Mouse (Mus musculus) hindbrain, embryonic 15.5 days (tissue): ENCODE measurements around the gene Bcl9. TPM values are rescaled to one million over a fixed set of nuclear protein-coding genes. Genes with fewer than 3 reads are reported as not detected.

Experiments
- ATAC-seq: fragments of 200-750 bp; cut with Nextera tagmentation; 2 replicates; pipeline ENCODE4 v1.8.0; 2017; ENCODE audit warnings: low read depth, moderate number of reproducible peaks, moderate TSS enrichment; ENCODE audit not compliant: low FRiP score
- H3K27ac ChIP-seq: fragments of 300-500 bp; sonication (generic); replicated peaks from 2 replicates; pipeline ENCODE4 v1.5.1; 2015; ENCODE audit warnings: mild to moderate bottlenecking, inconsistent platforms
- H3K27me3 ChIP-seq: fragments of 300-500 bp; sonication (generic); 2 replicates; pipeline ENCODE4 v1.6.1; 2015; ENCODE audit warnings: control low read depth, inconsistent platforms
- H3K36me3 ChIP-seq: fragments of 300-500 bp; sonication (generic); 2 replicates; pipeline ENCODE4 v1.6.1; 2015; ENCODE audit warnings: control low read depth, inconsistent platforms
- H3K4me1 ChIP-seq: fragments of 300-500 bp; sonication (generic); replicated peaks from 2 replicates; pipeline ENCODE4 v1.6.1; 2015; ENCODE audit warnings: control low read depth, inconsistent platforms
- H3K4me2 ChIP-seq: fragments of 300-500 bp; sonication (generic); 2 replicates; pipeline ENCODE4 v1.6.1; 2015; ENCODE audit warnings: moderate library complexity, mild to moderate bottlenecking, inconsistent platforms
- H3K4me3 ChIP-seq: fragments of 300-500 bp; sonication (generic); 2 replicates; pipeline ENCODE4 v1.5.1; 2015; ENCODE audit warnings: mild to moderate bottlenecking, inconsistent platforms
- H3K9ac ChIP-seq: fragments of 300-500 bp; sonication (generic); 2 replicates; pipeline ENCODE4 v1.6.1; 2015; ENCODE audit warnings: inconsistent platforms
- H3K9me3 ChIP-seq: fragments of 300-500 bp; sonication (generic); 2 replicates; pipeline ENCODE4 v1.6.1; 2016; ENCODE audit warnings: control low read depth, inconsistent platforms
- WGBS: fragments of 180-500 bp; shearing (Covaris S2); methylation state at CpG from one replicate; pipeline ENCODE4 v1.1.7; 2015; 5-methylcytosine and 5-hydroxymethylcytosine counted together
- polyA plus RNA-seq: library from polyadenylated mRNA; unstranded; fragments of >200 nt; fragmentation: Nextera tagmentation; extraction: Ambion mirVana; gene quantifications from 2 replicates; pipeline ENCODE4 v1.2.1, GENCODE M21; 2015

Gene Bcl9
- 72.6 and 82.7 TPM in 2 replicates for polyA plus RNA-seq

- H3K4me1 ChIP-seq: peaks cover 44% of the 10 kb centered on the region
- peak; percentile 90 for ATAC-seq
- peak within 1 kb of the TSS; percentile 96 for H3K27ac ChIP-seq
- under 1% methylated on average over 21 of the region's 21 CpGs for WGBS
- peak within 1 kb of the TSS; percentile 68 for H3K4me2 ChIP-seq
- peak within 1 kb of the TSS; percentile 78 for H3K9ac ChIP-seq
- no peaks in the 10 kb centered on the region for H3K36me3 ChIP-seq
- H3K4me3 ChIP-seq: peak within 1 kb of the TSS; percentile 67
- H3K9me3 ChIP-seq: no peaks in the 10 kb centered on the region
- no peaks in the 10 kb centered on the region for H3K27me3 ChIP-seq
These were observed at the start of gene Bcl9 for GRCm38 (mm10) chr3:97297553-97298432. TSS of gene Bcl9 (minus strand) at chr3:97297917.

GRCm38 (mm10) chr3:97339193-97339576 lies 41.5 kb upstream of the Bcl9 start:
- H3K4me1 ChIP-seq: peaks cover 18% of the 10 kb centered on the region
- no peak overlapping the region for H3K4me3 ChIP-seq
- no peak overlapping the region for H3K27ac ChIP-seq
- H3K4me2 ChIP-seq: no peak overlapping the region
- no peaks in the 10 kb centered on the region for H3K27me3 ChIP-seq
- ATAC-seq: no peak
- no peak overlapping the region for H3K9ac ChIP-seq
- H3K9me3 ChIP-seq: no peaks in the 10 kb centered on the region
- H3K36me3 ChIP-seq: no peaks in the 10 kb centered on the region
- 81% methylated on average over 5 of the region's 5 CpGs for WGBS

- no peaks in the 10 kb centered on the region for H3K9me3 ChIP-seq
- peak; percentile 94 for ATAC-seq
- no peaks in the 10 kb centered on the region for H3K27me3 ChIP-seq
- H3K36me3 ChIP-seq: no peaks in the 10 kb centered on the region
- H3K9ac ChIP-seq: 0 out of 2 replicates have a peak overlapping the region, but pooled peaks have one; percentile 3
- H3K4me1 ChIP-seq: peaks cover 18% of the 10 kb centered on the region
- no peak overlapping the region for H3K4me3 ChIP-seq
- no peak overlapping the region for H3K27ac ChIP-seq
- 23% methylated on average over 13 of the region's 13 CpGs for WGBS
- H3K4me2 ChIP-seq: peak overlapping the region; percentile 18; the same call in 1 of the 2 replicates
These were observed 40.9 kb upstream of the Bcl9 start for GRCm38 (mm10) chr3:97338522-97339192.

GRCm38 (mm10) chr3:97337306-97337705 lies 39.6 kb upstream of the Bcl9 start:
- H3K4me3 ChIP-seq: no peak overlapping the region
- 33% methylated on average over 11 of the region's 11 CpGs for WGBS
- H3K36me3 ChIP-seq: no peaks in the 10 kb centered on the region
- ATAC-seq: no peak
- H3K27ac ChIP-seq: no peak overlapping the region
- H3K9me3 ChIP-seq: no peaks in the 10 kb centered on the region
- H3K9ac ChIP-seq: no peak overlapping the region
- peaks cover 18% of the 10 kb centered on the region for H3K4me1 ChIP-seq
- peak overlapping the region; percentile 18; the same call in 1 of the 2 replicates for H3K4me2 ChIP-seq
- H3K27me3 ChIP-seq: no peaks in the 10 kb centered on the region

- Histone ChIP-seq H3K27me3 (no peaks in the 10 kb centered on the region), H3K36me3 (no peaks in the 10 kb centered on the region), H3K27ac (no peak overlapping the region), H3K4me3 (no peak overlapping the region), H3K4me2 (no peak overlapping the region), H3K9ac (no peak overlapping the region), H3K9me3 (no peaks in the 10 kb centered on the region), H3K4me1 (peaks cover 18% of the 10 kb centered on the region)
- 72% methylated on average over 4 of the region's 4 CpGs for WGBS
- no peak for ATAC-seq
These were observed 38.6 kb upstream of the Bcl9 start for GRCm38 (mm10) chr3:97336331-97336730.

GRCm38 (mm10) chr3:97334618-97335017 lies 36.9 kb upstream of the Bcl9 start:
- Histone ChIP-seq H3K4me3 (no peak overlapping the region), H3K36me3 (no peaks in the 10 kb centered on the region), H3K27ac (no peak overlapping the region), H3K27me3 (no peaks in the 10 kb centered on the region), H3K9ac (no peak overlapping the region), H3K9me3 (no peaks in the 10 kb centered on the region), H3K4me2 (no peak overlapping the region; the same call in 1 of the 2 replicates), H3K4me1 (peaks cover 18% of the 10 kb centered on the region)
- ATAC-seq: peak; percentile 59; the same call in 1 of the 2 replicates
- 29% methylated on average over 9 of the region's 9 CpGs for WGBS

- Histone ChIP-seq H3K27ac (no peak overlapping the region), H3K9ac (no peak overlapping the region), H3K4me1 (peaks cover 8% of the 10 kb centered on the region; the same call in 1 of the 2 replicates), H3K36me3 (no peaks in the 10 kb centered on the region), H3K4me3 (no peak overlapping the region), H3K4me2 (no peak overlapping the region), H3K27me3 (no peaks in the 10 kb centered on the region), H3K9me3 (no peaks in the 10 kb centered on the region)
- 92% methylated on average over 12 of the region's 12 CpGs for WGBS
- ATAC-seq: no peak
These were observed 34.5 kb upstream of the Bcl9 start for GRCm38 (mm10) chr3:97332172-97332571.

- Histone ChIP-seq H3K4me2 (no peak overlapping the region), H3K9ac (no peak overlapping the region), H3K4me3 (no peak overlapping the region), H3K9me3 (no peaks in the 10 kb centered on the region), H3K27ac (no peak overlapping the region), H3K27me3 (peaks cover 3% of the 10 kb centered on the region; the same call in 1 of the 2 replicates), H3K4me1 (peaks cover 12% of the 10 kb centered on the region), H3K36me3 (no peaks in the 10 kb centered on the region)
- no peak for ATAC-seq
- 96% methylated on average over 2 of the region's 2 CpGs for WGBS
These were observed 30.1 kb upstream of the Bcl9 start for GRCm38 (mm10) chr3:97327809-97328208.

- Histone ChIP-seq H3K27ac (no peak overlapping the region), H3K4me2 (no peak overlapping the region), H3K9me3 (no peaks in the 10 kb centered on the region), H3K27me3 (peaks cover 3% of the 10 kb centered on the region; the same call in 1 of the 2 replicates), H3K4me1 (peaks cover 12% of the 10 kb centered on the region), H3K4me3 (no peak overlapping the region), H3K36me3 (no peaks in the 10 kb centered on the region), H3K9ac (no peak overlapping the region)
- WGBS: 100% methylated on average over 1 of the region's 1 CpGs
- ATAC-seq: no peak
These were observed 29.6 kb upstream of the Bcl9 start for GRCm38 (mm10) chr3:97327356-97327755.

GRCm38 (mm10) chr3:97325621-97326345 lies 28.1 kb upstream of the Bcl9 start:
- WGBS: 42% methylated on average over 15 of the region's 15 CpGs
- Histone ChIP-seq H3K36me3 (no peaks in the 10 kb centered on the region), H3K4me3 (no peak overlapping the region), H3K9me3 (no peaks in the 10 kb centered on the region), H3K27ac (no peak overlapping the region), H3K4me1 (peaks cover 12% of the 10 kb centered on the region), H3K9ac (no peak overlapping the region), H3K4me2 (no peak overlapping the region), H3K27me3 (peaks cover 3% of the 10 kb centered on the region; the same call in 1 of the 2 replicates)
- no peak for ATAC-seq

- Histone ChIP-seq H3K4me1 (peaks cover 12% of the 10 kb centered on the region), H3K9me3 (no peaks in the 10 kb centered on the region), H3K36me3 (no peaks in the 10 kb centered on the region), H3K27ac (no peak overlapping the region), H3K9ac (0 out of 2 replicates have a peak overlapping the region, but pooled peaks have one; percentile 3), H3K4me3 (peak overlapping the region; percentile 22), H3K27me3 (peaks cover 3% of the 10 kb centered on the region; the same call in 1 of the 2 replicates), H3K4me2 (peak overlapping the region; percentile 50)
- ATAC-seq: peak; percentile 51; the same call in 1 of the 2 replicates
- 18% methylated on average over 17 of the region's 17 CpGs for WGBS
These were observed 26.3 kb upstream of the Bcl9 start for GRCm38 (mm10) chr3:97324046-97324445.
